Comparison of ENCODE assay signal across 25 mouse cellular contexts in the genomic region with DNA sequence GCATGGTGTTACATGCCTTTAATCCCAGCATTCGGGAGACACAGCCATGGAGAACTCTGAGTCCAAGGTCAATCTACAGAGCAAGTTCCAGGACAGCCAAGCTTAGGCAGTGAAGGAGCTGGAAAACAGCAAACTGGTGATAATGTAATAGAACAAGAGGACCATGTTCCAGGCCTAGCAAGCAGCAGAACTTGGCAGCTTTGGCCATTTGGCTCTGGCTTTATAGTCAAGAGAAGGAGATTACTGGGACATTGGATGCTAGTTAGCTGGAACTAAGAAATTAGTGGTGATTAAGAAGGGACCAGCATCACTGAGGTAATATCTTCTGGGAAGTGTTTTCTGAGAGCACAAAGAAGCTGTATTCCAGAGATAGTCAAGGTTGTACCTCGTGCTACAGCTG. TPM values are rescaled to one million over a fixed set of nuclear protein-coding genes. Genes with fewer than 3 reads are reported as not detected.
DNase-seq lines count a peak whose midpoint lies in the region; ATAC-seq and TF ChIP-seq lines count a peak whose summit lies in the region.
"Had no signal": no experiment of that assay in that cellular context is flagged by ENCODE, and none has a peak within 500 bp of the region (broad histone marks: within the 10 kb centered on the region; RNA-seq: fewer than 3 reads in every experiment).

No protein-coding gene starts in this region.

- no peak overlapping the region for H3K9ac ChIP-seq in heart, embryonic 11.5 days (ENCODE audit: low read depth, low read length)
- H3K9ac ChIP-seq: embryonic facial prominence, embryonic 12.5 days; forebrain, embryonic 13.5 days; forebrain, embryonic 15.5 days had no signal

- no peak for ATAC-seq in heart, embryonic 11.5 days (replicated peaks; ENCODE audit: insufficient number of reproducible peaks, low FRiP score, low TSS enrichment)
- ATAC-seq: activated CD4-positive, CD25-positive, alpha-beta regulatory T cell, adult 4 months; CD4-positive, CD25-positive, alpha-beta regulatory T cell, adult 4 months; forebrain, embryonic 13.5 days; forebrain, embryonic 15.5 days; Patski had no signal

- no peaks in the 10 kb centered on the region for H3K4me1 ChIP-seq in heart, embryonic 11.5 days (ENCODE audit: control insufficient read depth, insufficient read depth, low read length)
- no peaks in the 10 kb centered on the region for H3K4me1 ChIP-seq in testis, adult 2 months (ENCODE audit: control insufficient read depth, insufficient read depth, low read length)
- H3K4me1 ChIP-seq: embryonic facial prominence, embryonic 10.5 days; embryonic facial prominence, embryonic 12.5 days; forebrain, embryonic 13.5 days; forebrain, embryonic 15.5 days had no signal

- WGBS in heart, embryonic 11.5 days (ENCODE audit: insufficient replicate concordance) = 78% methylated on average over 2 of the region's 2 CpGs

- H3K27ac ChIP-seq in heart, embryonic 11.5 days (ENCODE audit: low read depth, low read length) = no peak overlapping the region
- no peak overlapping the region for H3K27ac ChIP-seq in testis, adult 2 months (ENCODE audit: control insufficient read depth, insufficient read depth, low read depth, low read length)
- H3K27ac ChIP-seq: embryonic facial prominence, embryonic 10.5 days; embryonic facial prominence, embryonic 12.5 days; forebrain, embryonic 13.5 days; forebrain, embryonic 15.5 days had no signal

- H3K27me3 ChIP-seq in heart, embryonic 11.5 days (ENCODE audit: control insufficient read depth, insufficient read depth, low read length) = no peaks in the 10 kb centered on the region
- no peaks in the 10 kb centered on the region for H3K27me3 ChIP-seq in testis, adult 2 months (ENCODE audit: control insufficient read depth, insufficient read depth, low read length)
- H3K27me3 ChIP-seq: CH12.LX; embryonic facial prominence, embryonic 12.5 days; forebrain, embryonic 13.5 days; forebrain, embryonic 15.5 days; Patski had no signal

- H3K4me3 ChIP-seq in heart, embryonic 11.5 days (ENCODE audit: low read depth, low read length) = no peak overlapping the region
- H3K4me3 ChIP-seq in testis, adult 2 months (ENCODE audit: control insufficient read depth, low read depth, low read length) = peak overlapping the region; percentile 63
- H3K4me3 ChIP-seq: embryonic facial prominence, embryonic 10.5 days; embryonic facial prominence, embryonic 12.5 days; forebrain, embryonic 13.5 days; forebrain, embryonic 15.5 days had no signal

- no peak overlapping the region for H3K4me2 ChIP-seq in heart, embryonic 11.5 days
- H3K4me2 ChIP-seq: embryonic facial prominence, embryonic 12.5 days; forebrain, embryonic 13.5 days; forebrain, embryonic 15.5 days had no signal

- TF ChIP-seq POLR2A in testis, adult 2 months (IDR thresholded peaks at IDR 0.05; ENCODE audit: control insufficient read depth, low read depth, low read length) = no peak

- no peaks in the 10 kb centered on the region for H3K36me3 ChIP-seq in heart, embryonic 11.5 days (ENCODE audit: control insufficient read depth, insufficient read depth, low read length)
- no peaks in the 10 kb centered on the region for H3K36me3 ChIP-seq in testis, adult 2 months (ENCODE audit: control insufficient read depth, insufficient read depth, low read length)
- H3K36me3 ChIP-seq: embryonic facial prominence, embryonic 10.5 days; embryonic facial prominence, embryonic 12.5 days; forebrain, embryonic 15.5 days; G1E had no signal

- H3K9me3 ChIP-seq in heart, embryonic 11.5 days (replicated peaks; ENCODE audit: control insufficient read depth, low read length) = no peaks in the 10 kb centered on the region
- H3K9me3 ChIP-seq: embryonic facial prominence, embryonic 10.5 days; embryonic facial prominence, embryonic 12.5 days; forebrain, embryonic 13.5 days; forebrain, embryonic 15.5 days; G1E had no signal

- TF ChIP-seq CTCF in testis, adult 2 months (IDR thresholded peaks at IDR 0.05; ENCODE audit: control insufficient read depth, insufficient read depth, insufficient replicate concordance, low read depth, low read length) = no peak

- intact Hi-C loops in heart, postnatal 25 days (cut with DNase I) = no loop called here

- peak; percentile 17 for DNase-seq in adrenal gland, postnatal 10 days
- DNase-seq in adrenal gland, postnatal 4 days (ENCODE audit: low spot score in 2 of 2) = no peak
- DNase-seq in heart, adult 18-20 months = peak; percentile 37 to 59
- no peak for DNase-seq in heart, postnatal 25 days (ENCODE audit: low spot score)
- DNase-seq in heart, adult 9 months (ENCODE audit: low spot score in 2 of 2) = peak; percentile 13 to 15
- no peak for DNase-seq in testis, postnatal 10 days (ENCODE audit: low spot score)
- DNase-seq: adrenal gland, adult 8-10 months; adrenal gland, postnatal 25 days; B cell, adult 2 months; cerebellum, adult 11-12 months; cerebellum, adult 2 months; cerebellum, adult 9-10 months; cerebellum, postnatal 10 days; cerebellum, postnatal 25 days had no signal

RNA-seq across cellular contexts. Expression of gene Spred2, which starts 42.8 kb away (rescaled TPM):
- total RNA-seq in adrenal gland, postnatal 10 days (2021) = 10 to 100 TPM; 33.1 to 37.0 TPM
- 10 to 100 TPM; 49.2 to 50.9 TPM for total RNA-seq in adrenal gland, postnatal 4 days (2021)
- 10 to 100 TPM; 18.0 to 20.7 TPM for total RNA-seq in heart, adult 18-20 months (2021)
- 10 to 100 TPM; 20.5 to 28.4 TPM for total RNA-seq in heart, postnatal 25 days (2021)
- polyA plus RNA-seq in heart, embryonic 11.5 days (2014; fragmentation: Nextera tagmentation; extraction: Ambion mirVana) = 4.4 and 4.7 TPM in 2 replicates
- 2.6 and 3.4 TPM in 2 replicates for polyA plus RNA-seq in testis, adult 2 months (2012; rRNA removed)

Comparison
In these comparisons a context has a peak if more than half of its experiments do, and no peak if none do; other contexts are left out.
1. DNase-seq: peak in adrenal gland, postnatal 10 days (single experiment), heart, adult 18-20 months (2 of 2) and heart, adult 9 months (2 of 2); none in adrenal gland, postnatal 4 days (0 of 2), heart, postnatal 25 days (single experiment) and testis, postnatal 10 days (single experiment).